ENCODE assay signal across 9 mouse cellular contexts in the genomic region with DNA sequence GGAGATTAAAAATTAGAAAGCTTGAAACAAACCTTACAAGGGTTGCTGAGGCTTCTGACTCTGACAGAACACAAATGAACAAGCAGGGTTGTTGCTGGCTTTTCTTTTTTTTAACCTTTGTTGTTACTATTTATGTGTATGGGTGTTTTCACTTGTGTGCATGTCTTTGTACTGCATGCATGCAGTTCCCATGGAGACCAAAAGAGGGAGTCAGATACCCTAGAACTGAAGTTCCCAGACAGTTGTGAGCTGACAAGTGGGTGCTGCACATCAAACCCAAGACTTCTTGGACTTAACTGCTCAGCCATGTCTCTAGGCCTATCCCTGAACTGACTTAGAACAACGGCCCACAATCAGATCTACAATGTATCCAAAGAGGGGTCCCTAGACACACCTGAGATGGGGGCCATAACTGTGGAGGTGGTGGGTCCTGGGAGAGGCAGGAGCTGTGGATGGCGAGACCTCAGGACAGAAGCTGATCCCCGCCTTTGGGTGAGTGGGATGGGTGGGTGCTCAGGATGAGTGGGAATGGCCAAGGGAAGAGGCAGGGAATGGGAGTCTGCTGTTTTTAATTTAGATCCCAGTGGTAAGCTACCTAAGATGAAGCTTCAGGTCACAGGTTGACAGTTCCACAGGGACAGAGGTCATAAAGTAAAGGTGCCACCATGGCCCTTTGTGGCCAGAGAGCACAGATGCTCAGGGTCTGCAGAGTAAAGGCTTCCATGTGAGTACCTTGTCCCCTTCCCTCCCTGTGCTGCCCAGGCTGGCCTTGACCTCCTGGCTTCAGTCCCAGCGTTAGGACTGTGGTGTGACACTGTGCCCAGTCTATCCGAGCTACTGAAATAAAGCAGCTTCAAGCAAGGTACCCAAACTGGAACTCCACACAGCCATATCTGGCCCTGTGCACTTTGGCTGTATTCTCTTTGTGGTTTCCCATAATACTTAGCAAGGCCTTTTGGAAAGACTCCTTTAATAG.
DNase-seq lines count a peak whose midpoint lies in the region; ATAC-seq and TF ChIP-seq lines count a peak whose summit lies in the region.
"Had no signal": no experiment of that assay in that cellular context is flagged by ENCODE, and none has a peak within 500 bp of the region (broad histone marks: within the 10 kb centered on the region; RNA-seq: fewer than 3 reads in every experiment).

No protein-coding gene starts in this region.

- no peak for TF ChIP-seq CTCF in lung, adult 2 months (IDR thresholded peaks at IDR 0.05; ENCODE audit: insufficient read depth, low read length)

- H3K36me3 ChIP-seq in kidney, embryonic 16.5 days (ENCODE audit: insufficient read depth, low read length), result no peaks in the 10 kb centered on the region
- H3K36me3 ChIP-seq in embryonic facial prominence, embryonic 14.5 days (ENCODE audit: control insufficient read depth, insufficient read depth, low read length), result no peaks in the 10 kb centered on the region
- H3K36me3 ChIP-seq in liver, embryonic 15.5 days (replicated peaks), result no peaks in the 10 kb centered on the region
- H3K36me3 ChIP-seq: liver, embryonic 13.5 days had no signal

- no peak overlapping the region for H3K4me3 ChIP-seq in kidney, embryonic 16.5 days (ENCODE audit: low read length)
- no peak overlapping the region for H3K4me3 ChIP-seq in embryonic facial prominence, embryonic 14.5 days (ENCODE audit: low read depth, low read length)
- no peak overlapping the region for H3K4me3 ChIP-seq in liver, embryonic 15.5 days (replicated peaks)
- H3K4me3 ChIP-seq in lung, adult 2 months (replicated peaks; ENCODE audit: extremely low read depth, low read depth, low read length), result no peak overlapping the region
- H3K4me3 ChIP-seq: liver, embryonic 13.5 days had no signal

- H3K4me2 ChIP-seq in kidney, embryonic 16.5 days (replicated peaks; ENCODE audit: low read depth, low read length), result no peak overlapping the region
- H3K4me2 ChIP-seq in embryonic facial prominence, embryonic 14.5 days (ENCODE audit: low read depth, low read length), result no peak overlapping the region
- H3K4me2 ChIP-seq in liver, embryonic 15.5 days, result no peak overlapping the region
- H3K4me2 ChIP-seq: liver, embryonic 13.5 days had no signal

- no peak for DNase-seq in kidney, adult 18-20 months
- peak; percentile 41 for DNase-seq in NIH3T3 (ENCODE audit: low read depth)
- no peak for DNase-seq in embryonic facial prominence, embryonic 14.5 days (ENCODE audit: low spot score)
- no peak for DNase-seq in layer of hippocampus, adult 9-11 months
- DNase-seq in lung, adult 2 months, result no peak
- DNase-seq in layer of hippocampus, adult 9-10 months (ENCODE audit: low spot score), result no peak
- DNase-seq: liver, embryonic 13.5 days had no signal

- no peaks in the 10 kb centered on the region for H3K27me3 ChIP-seq in kidney, embryonic 16.5 days (ENCODE audit: insufficient read depth, low read length)
- H3K27me3 ChIP-seq in embryonic facial prominence, embryonic 14.5 days (replicated peaks; ENCODE audit: control insufficient read depth, insufficient read depth, low read length), result no peaks in the 10 kb centered on the region
- peaks cover 4% of the 10 kb centered on the region; the same call in 1 of the 2 replicates for H3K27me3 ChIP-seq in liver, embryonic 15.5 days
- H3K27me3 ChIP-seq: liver, embryonic 13.5 days had no signal

- peak overlapping the region; percentile 35 for H3K27ac ChIP-seq in kidney, embryonic 16.5 days (ENCODE audit: low read length)
- H3K27ac ChIP-seq in embryonic facial prominence, embryonic 14.5 days (replicated peaks; ENCODE audit: low read depth, low read length), result peak overlapping the region; percentile 46; the same call in 1 of the 2 replicates
- H3K27ac ChIP-seq in liver, embryonic 15.5 days (replicated peaks), result no peak overlapping the region

- TF ChIP-seq POLR2A in lung, adult 2 months (IDR thresholded peaks at IDR 0.05; ENCODE audit: borderline replicate concordance, extremely low read depth, low read depth, low read length), result no peak

- H3K4me1 ChIP-seq in kidney, embryonic 16.5 days (ENCODE audit: insufficient read depth, low read length), result peaks cover 20% of the 10 kb centered on the region
- H3K4me1 ChIP-seq in embryonic facial prominence, embryonic 14.5 days (ENCODE audit: control insufficient read depth, insufficient read depth, low read length), result peaks cover 36% of the 10 kb centered on the region
- peaks cover 39% of the 10 kb centered on the region for H3K4me1 ChIP-seq in liver, embryonic 15.5 days (replicated peaks)
- no peaks in the 10 kb centered on the region for H3K4me1 ChIP-seq in lung, adult 2 months (ENCODE audit: control insufficient read depth, insufficient read depth, low read length)

- H3K9ac ChIP-seq in kidney, embryonic 16.5 days (replicated peaks; ENCODE audit: low read length), result no peak overlapping the region
- no peak overlapping the region for H3K9ac ChIP-seq in embryonic facial prominence, embryonic 14.5 days (ENCODE audit: low read depth, low read length)
- H3K9ac ChIP-seq in liver, embryonic 15.5 days, result no peak overlapping the region
- H3K9ac ChIP-seq: liver, embryonic 13.5 days had no signal

- peak; percentile 44; the same call in 1 of the 2 replicates for ATAC-seq in kidney, embryonic 16.5 days (ENCODE audit: low FRiP score, low TSS enrichment)
- no peak for ATAC-seq in embryonic facial prominence, embryonic 14.5 days (ENCODE audit: low read depth)
- ATAC-seq in liver, embryonic 15.5 days (ENCODE audit: insufficient read depth), result peak; percentile 11; the same call in 1 of the 2 replicates

- no peaks in the 10 kb centered on the region for H3K9me3 ChIP-seq in kidney, embryonic 16.5 days (ENCODE audit: low read length)
- H3K9me3 ChIP-seq in embryonic facial prominence, embryonic 14.5 days (ENCODE audit: control insufficient read depth, low read length), result no peaks in the 10 kb centered on the region
- no peaks in the 10 kb centered on the region for H3K9me3 ChIP-seq in liver, embryonic 15.5 days (replicated peaks)
- H3K9me3 ChIP-seq: liver, embryonic 13.5 days had no signal

- 85% methylated on average over 5 of the region's 5 CpGs for WGBS in kidney, embryonic 16.5 days
- 89% methylated on average over 5 of the region's 5 CpGs for WGBS in embryonic facial prominence, embryonic 14.5 days
- WGBS in liver, embryonic 15.5 days (ENCODE audit: insufficient replicate concordance), result 57% methylated on average over 5 of the region's 5 CpGs
- 85% methylated on average over 5 of the region's 5 CpGs for WGBS in lung, adult 2 months
